Mouse (Mus musculus): ENCODE results near the gene Otud7a.

DNA sequence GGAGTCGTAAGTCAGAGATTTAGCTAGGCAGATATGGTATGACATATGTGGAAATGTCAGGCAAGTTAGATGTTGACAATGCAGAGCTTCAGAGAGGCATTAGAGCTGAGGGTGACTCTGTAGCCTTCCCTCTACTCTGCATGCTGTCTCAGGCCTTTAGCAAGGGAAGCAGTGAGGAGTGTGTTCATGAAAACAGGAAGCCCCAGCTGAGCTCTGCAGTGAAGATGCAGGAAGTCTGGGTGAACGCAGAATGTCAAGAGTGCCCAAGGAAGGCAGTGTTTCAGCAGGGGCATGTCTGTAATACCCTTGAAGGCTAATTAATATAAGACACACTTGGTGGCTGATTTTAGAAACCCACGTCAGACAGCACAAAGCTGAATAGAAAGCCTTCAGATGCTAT lies 77.9 kb downstream of the Otud7a start:
- no peak for TF ChIP-seq CTCF (IDR thresholded peaks at IDR 0.05; ENCODE audit: borderline replicate concordance, extremely low read depth, insufficient read depth, insufficient read length)
- no peak for TF ChIP-seq POLR2A (IDR thresholded peaks at IDR 0.05; ENCODE audit: borderline replicate concordance, extremely low read depth, insufficient read depth, insufficient read length, poor library complexity, severe bottlenecking)

Measured in brain, embryonic 14.5 days (tissue).